Mouse (Mus musculus): ENCODE results near the gene Srrt.

Srrt gene

GRCm38 (mm10) chr5:137277360-137278342 is 29.8 kb downstream of the Srrt start:
- no peak for DNase-seq (ENCODE audit: extremely low spot score, low read depth, low spot score)

- no peak for DNase-seq (ENCODE audit: extremely low spot score, low read depth, low spot score)
Measured at GRCm38 (mm10) chr5:137268131-137268910, 39.2 kb downstream of the Srrt start.

- no peak for DNase-seq (ENCODE audit: extremely low spot score, low read depth, low spot score)
Measured at GRCm38 (mm10) chr5:137264787-137265186, 42.7 kb downstream of the Srrt start.

- DNase-seq (ENCODE audit: extremely low spot score, low read depth, low spot score), result no peak
Measured at GRCm38 (mm10) chr5:137263897-137264720, 43.4 kb downstream of the Srrt start.

All from hindlimb bud, embryonic 11.5 days (tissue).